Mouse (Mus musculus) embryonic facial prominence, embryonic 13.5 days (tissue): Measurements from ENCODE around the gene Mrpl22. TPM values are rescaled to one million over a fixed set of nuclear protein-coding genes. Genes with fewer than 3 reads are reported as not detected.

Experiments used
- polyA plus RNA-seq: library from polyadenylated mRNA; unstranded; fragments of >200 nt; fragmentation: Nextera tagmentation; extraction: Ambion mirVana; gene quantifications from 2 replicates; pipeline ENCODE4 v1.2.1, GENCODE M21; 2015

Gene Mrpl22
- polyA plus RNA-seq, 1 experiment from 2014 or later: 138 TPM

Other genes with a start within 250 kb of the Mrpl22 start
- gene Larp1, start 162.6 kb upstream of the Mrpl22 start, polyA plus RNA-seq: 18.6 and 18.9 TPM in 2 replicates
- gene Gm12248, start 78.5 kb upstream of the Mrpl22 start, polyA plus RNA-seq: 0.29 TPM in 1 of 2 replicates, not detected in the other
- gene Cnot8, start 67.5 kb upstream of the Mrpl22 start, polyA plus RNA-seq: 100.0 and 104 TPM in 2 replicates
- 25.0 and 26.1 TPM in 2 replicates for gene Gemin5, start 3.1 kb upstream of the Mrpl22 start, polyA plus RNA-seq
- gene Igtp, start 27.9 kb downstream of the Mrpl22 start, polyA plus RNA-seq: 3.1 and 3.4 TPM in 2 replicates
- 1.5 and 1.8 TPM in 2 replicates for gene Irgm2, start 28.0 kb downstream of the Mrpl22 start, polyA plus RNA-seq
- not detected in 2 replicates for gene 4930438A08Rik, start 103.1 kb downstream of the Mrpl22 start, polyA plus RNA-seq
- 30.6 and 31.4 TPM in 2 replicates for gene Zfp692, start 135.4 kb downstream of the Mrpl22 start, polyA plus RNA-seq
- gene Zfp672, start 158.7 kb downstream of the Mrpl22 start, polyA plus RNA-seq: 41.2 and 41.9 TPM in 2 replicates
- gene Sh3bp5l, start 159.1 kb downstream of the Mrpl22 start, polyA plus RNA-seq: 33.4 and 34.6 TPM in 2 replicates
- gene Lypd8, start 207.4 kb downstream of the Mrpl22 start, polyA plus RNA-seq: 1.3 TPM in 1 of 2 replicates, not detected in the other
- not detected in 2 replicates for gene 1810065E05Rik, start 249.4 kb downstream of the Mrpl22 start, polyA plus RNA-seq